8 mouse cellular contexts compared by ENCODE assay signal in genomic region chr7:61837240-61837639, GRCm38 (mm10).
DNase-seq lines count a peak whose midpoint lies in the region; ATAC-seq and TF ChIP-seq lines count a peak whose summit lies in the region.

No protein-coding gene starts in this region.

- H3K4me2 ChIP-seq in intestine, embryonic 14.5 days (ENCODE audit: low read length): no peak overlapping the region
- H3K4me2 ChIP-seq in intestine, postnatal 0 days (replicated peaks; ENCODE audit: low read depth): no peak overlapping the region
- H3K4me2 ChIP-seq in hindbrain, embryonic 12.5 days (replicated peaks): no peak overlapping the region
- no peak overlapping the region for H3K4me2 ChIP-seq in limb, embryonic 14.5 days (replicated peaks; ENCODE audit: low read depth, low read length, severe bottlenecking)
- no peak overlapping the region for H3K4me2 ChIP-seq in liver, embryonic 11.5 days

- no peak for TF ChIP-seq POLR2A in limb, embryonic 14.5 days (IDR thresholded peaks at IDR 0.05; ENCODE audit: borderline replicate concordance, extremely low read depth, insufficient read depth, insufficient read length)

- no peak for DNase-seq in intestine, embryonic 14.5 days (ENCODE audit: low spot score)
- peak; percentile 43 for DNase-seq in cerebellum, adult 9-10 months
- DNase-seq in limb, embryonic 14.5 days (ENCODE audit: low spot score): peak; percentile 3
- DNase-seq in thymus, postnatal 10 days (ENCODE audit: low spot score in 2 of 2): no peak
- no peak for DNase-seq in liver, embryonic 11.5 days (ENCODE audit: low spot score)
- no peak for DNase-seq in kidney, postnatal 25 days

- no peak overlapping the region for H3K4me3 ChIP-seq in intestine, embryonic 14.5 days (ENCODE audit: low read depth, low read length)
- H3K4me3 ChIP-seq in intestine, postnatal 0 days (ENCODE audit: low read depth, low read length): no peak overlapping the region
- H3K4me3 ChIP-seq in hindbrain, embryonic 12.5 days: no peak overlapping the region
- H3K4me3 ChIP-seq in limb, embryonic 14.5 days (replicated peaks; ENCODE audit: low read length): no peak overlapping the region
- H3K4me3 ChIP-seq in liver, embryonic 11.5 days (ENCODE audit: low read depth, low read length): no peak overlapping the region

- no peak overlapping the region for H3K9ac ChIP-seq in intestine, embryonic 14.5 days (ENCODE audit: low read length)
- no peak overlapping the region for H3K9ac ChIP-seq in intestine, postnatal 0 days (ENCODE audit: low read depth, low read length)
- H3K9ac ChIP-seq in hindbrain, embryonic 12.5 days: no peak overlapping the region
- H3K9ac ChIP-seq in limb, embryonic 14.5 days (ENCODE audit: low read depth, low read length, severe bottlenecking): no peak overlapping the region
- H3K9ac ChIP-seq in liver, embryonic 11.5 days (ENCODE audit: low read depth, low read length): no peak overlapping the region

- no peaks in the 10 kb centered on the region for H3K27me3 ChIP-seq in intestine, embryonic 14.5 days (replicated peaks; ENCODE audit: control insufficient read depth, insufficient read depth, low read length)
- no peaks in the 10 kb centered on the region for H3K27me3 ChIP-seq in intestine, postnatal 0 days (replicated peaks; ENCODE audit: control insufficient read depth, insufficient read depth, low read length)
- H3K27me3 ChIP-seq in hindbrain, embryonic 12.5 days: no peaks in the 10 kb centered on the region
- no peaks in the 10 kb centered on the region for H3K27me3 ChIP-seq in limb, embryonic 14.5 days (ENCODE audit: control insufficient read depth, insufficient read depth, low read length)
- H3K27me3 ChIP-seq in liver, embryonic 11.5 days (replicated peaks; ENCODE audit: control insufficient read depth, insufficient read depth, low read length): no peaks in the 10 kb centered on the region

- H3K9me3 ChIP-seq in intestine, embryonic 14.5 days (ENCODE audit: control insufficient read depth, low read length): no peaks in the 10 kb centered on the region
- H3K9me3 ChIP-seq in intestine, postnatal 0 days (ENCODE audit: control insufficient read depth): no peaks in the 10 kb centered on the region
- H3K9me3 ChIP-seq in hindbrain, embryonic 12.5 days (replicated peaks): 0 out of 2 replicates have a peak, but pooled peaks cover 2% of the 10 kb centered on the region
- no peaks in the 10 kb centered on the region for H3K9me3 ChIP-seq in limb, embryonic 14.5 days (ENCODE audit: control insufficient read depth, low read length)
- no peaks in the 10 kb centered on the region for H3K9me3 ChIP-seq in liver, embryonic 11.5 days (ENCODE audit: control insufficient read depth, low read length)

- peak; percentile 66 for ATAC-seq in intestine, embryonic 14.5 days (replicated peaks; ENCODE audit: low FRiP score, low TSS enrichment, low read depth)
- no peak for ATAC-seq in intestine, postnatal 0 days
- ATAC-seq in hindbrain, embryonic 12.5 days (ENCODE audit: low FRiP score): peak; percentile 97
- ATAC-seq in limb, embryonic 14.5 days (ENCODE audit: low FRiP score, low read depth): no peak
- ATAC-seq in liver, embryonic 11.5 days (replicated peaks; ENCODE audit: low FRiP score): no peak

- H3K27ac ChIP-seq in intestine, embryonic 14.5 days (ENCODE audit: low read depth): no peak overlapping the region
- no peak overlapping the region for H3K27ac ChIP-seq in intestine, postnatal 0 days (ENCODE audit: low read depth, low read length)
- H3K27ac ChIP-seq in hindbrain, embryonic 12.5 days: peak overlapping the region; percentile 66
- no peak overlapping the region for H3K27ac ChIP-seq in limb, embryonic 14.5 days (replicated peaks; ENCODE audit: low read depth, low read length)
- H3K27ac ChIP-seq in liver, embryonic 11.5 days (ENCODE audit: low read depth, low read length): no peak overlapping the region

- H3K4me1 ChIP-seq in intestine, embryonic 14.5 days (replicated peaks; ENCODE audit: control insufficient read depth, insufficient read depth, low read length): no peaks in the 10 kb centered on the region
- no peaks in the 10 kb centered on the region for H3K4me1 ChIP-seq in intestine, postnatal 0 days (replicated peaks; ENCODE audit: control insufficient read depth, insufficient read depth, low read length)
- H3K4me1 ChIP-seq in hindbrain, embryonic 12.5 days: no peaks in the 10 kb centered on the region
- no peaks in the 10 kb centered on the region for H3K4me1 ChIP-seq in limb, embryonic 14.5 days (ENCODE audit: control insufficient read depth, insufficient read depth, low read length)
- no peaks in the 10 kb centered on the region for H3K4me1 ChIP-seq in liver, embryonic 11.5 days (replicated peaks; ENCODE audit: control insufficient read depth, insufficient read depth, low read length)

- no peak for TF ChIP-seq CTCF in intestine, postnatal 0 days (IDR thresholded peaks at IDR 0.05; ENCODE audit: low read depth)

- no peaks in the 10 kb centered on the region for H3K36me3 ChIP-seq in intestine, embryonic 14.5 days (ENCODE audit: control insufficient read depth, insufficient read depth, low read length)
- H3K36me3 ChIP-seq in intestine, postnatal 0 days (ENCODE audit: control insufficient read depth, insufficient read depth): no peaks in the 10 kb centered on the region
- H3K36me3 ChIP-seq in hindbrain, embryonic 12.5 days: no peaks in the 10 kb centered on the region
- no peaks in the 10 kb centered on the region for H3K36me3 ChIP-seq in limb, embryonic 14.5 days (ENCODE audit: control insufficient read depth, insufficient read depth, low read length)
- no peaks in the 10 kb centered on the region for H3K36me3 ChIP-seq in liver, embryonic 11.5 days (ENCODE audit: control insufficient read depth, insufficient read depth, low read length)

Comparison
In these comparisons a context has a peak if more than half of its experiments do, and no peak if none do; other contexts are left out.
1. ATAC-seq: peak in intestine, embryonic 14.5 days (single experiment) and hindbrain, embryonic 12.5 days (single experiment); none in intestine, postnatal 0 days (single experiment), limb, embryonic 14.5 days (single experiment) and liver, embryonic 11.5 days (single experiment).
2. DNase-seq: peak in cerebellum, adult 9-10 months (single experiment) and limb, embryonic 14.5 days (single experiment); none in intestine, embryonic 14.5 days (single experiment), thymus, postnatal 10 days (0 of 2), liver, embryonic 11.5 days (single experiment) and kidney, postnatal 25 days (0 of 2).